Mouse (Mus musculus) limb, embryonic 15.5 days (tissue): Measurements from ENCODE around the gene Zfhx3. TPM values are rescaled to one million over a fixed set of nuclear protein-coding genes. Genes with fewer than 3 reads are reported as not detected.

Experiments used
- ATAC-seq: fragments of 200-750 bp; cut with Nextera tagmentation; 2 replicates; pipeline ENCODE4 v1.8.0; 2017; ENCODE audit warnings: low read depth, moderate TSS enrichment; ENCODE audit not compliant: insufficient number of reproducible peaks, low FRiP score, low TSS enrichment
- H3K27ac ChIP-seq: fragments of 300-500 bp; sonication (generic); 2 replicates; pipeline ENCODE4 v1.5.1; 2015; ENCODE audit warnings: moderate library complexity, mild to moderate bottlenecking, inconsistent platforms
- H3K27me3 ChIP-seq: fragments of 300-500 bp; sonication (generic); 2 replicates; pipeline ENCODE4 v1.6.1; 2015; ENCODE audit warnings: inconsistent platforms
- H3K36me3 ChIP-seq: fragments of 300-500 bp; sonication (generic); 2 replicates; pipeline ENCODE4 v1.6.1; 2015; ENCODE audit warnings: inconsistent platforms
- H3K4me1 ChIP-seq: fragments of 300-500 bp; sonication (generic); 2 replicates; pipeline ENCODE4 v1.6.1; 2015; ENCODE audit warnings: inconsistent platforms
- H3K4me2 ChIP-seq: fragments of 300-500 bp; sonication (generic); 2 replicates; pipeline ENCODE4 v1.6.1; 2015; ENCODE audit warnings: mild to moderate bottlenecking, inconsistent platforms
- H3K4me3 ChIP-seq: fragments of 300-500 bp; sonication (generic); 2 replicates; pipeline ENCODE4 v1.5.1; 2015; ENCODE audit warnings: mild to moderate bottlenecking, inconsistent platforms
- H3K9ac ChIP-seq: fragments of 300-500 bp; sonication (generic); 2 replicates; pipeline ENCODE4 v1.6.1; 2015; ENCODE audit warnings: inconsistent platforms
- H3K9me3 ChIP-seq: fragments of 300-500 bp; sonication (generic); 2 replicates; pipeline ENCODE4 v1.6.1; 2016; ENCODE audit warnings: inconsistent platforms
- WGBS: fragments of 180-500 bp; shearing (Covaris S2); methylation state at CpG from one replicate; pipeline ENCODE4 v1.1.7; 2015; 5-methylcytosine and 5-hydroxymethylcytosine counted together
- polyA plus RNA-seq: library from polyadenylated mRNA; unstranded; fragments of >200 nt; fragmentation: Nextera tagmentation; extraction: Ambion mirVana; gene quantifications from 2 replicates; pipeline ENCODE4 v1.2.1, GENCODE M21; 2015

The Zfhx3 gene
- polyA plus RNA-seq, 1 experiment from 2014 or later: 19.3 TPM

DNA sequence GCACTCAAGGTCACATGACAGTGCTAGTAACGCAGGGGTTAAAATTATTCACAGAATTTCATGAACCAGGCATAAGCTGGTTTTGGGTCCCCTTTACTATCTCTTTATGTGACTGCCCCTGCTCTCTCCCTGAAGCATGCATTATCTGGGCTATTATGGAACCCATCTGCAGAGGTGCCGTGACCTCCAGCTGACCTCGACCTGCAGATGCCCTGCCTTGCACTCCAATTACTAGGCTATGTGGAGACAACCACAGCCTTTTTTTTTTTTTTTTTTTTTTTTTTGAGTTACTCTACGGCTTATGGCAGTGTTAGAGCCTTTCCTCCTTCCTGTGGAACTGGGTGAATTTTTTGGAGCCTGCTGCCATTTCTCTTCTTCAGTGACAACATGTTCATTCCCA is 80.0 kb downstream of the Zfhx3 start:
- no peaks in the 10 kb centered on the region for H3K36me3 ChIP-seq
- H3K4me3 ChIP-seq: no peak overlapping the region
- no peak overlapping the region for H3K27ac ChIP-seq
- H3K9ac ChIP-seq: no peak overlapping the region
- 39% methylated on average over 4 of the region's 4 CpGs for WGBS
- no peaks in the 10 kb centered on the region for H3K9me3 ChIP-seq
- H3K27me3 ChIP-seq: no peaks in the 10 kb centered on the region
- H3K4me1 ChIP-seq: peaks cover 24% of the 10 kb centered on the region
- ATAC-seq: no peak
- H3K4me2 ChIP-seq: no peak overlapping the region

DNA sequence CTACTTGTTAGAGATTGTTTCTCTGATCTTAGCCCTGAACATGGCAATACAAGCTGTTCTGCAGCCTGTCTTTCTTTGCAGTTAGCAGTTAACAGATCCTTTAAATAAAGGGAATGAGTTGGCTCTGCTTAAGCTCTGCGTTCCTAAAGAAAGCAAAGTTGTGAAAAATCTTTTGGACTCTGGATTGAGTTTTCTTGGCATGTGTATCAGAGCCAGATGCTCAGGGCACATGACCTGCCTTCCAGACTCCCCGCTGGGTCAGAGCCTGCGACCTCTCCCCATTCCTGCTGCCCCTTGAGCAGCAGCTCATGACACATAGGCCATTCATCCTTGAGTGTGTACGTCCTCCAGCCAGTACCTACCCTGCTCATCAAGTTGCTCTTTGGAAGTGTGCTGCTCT is 81.9 kb downstream of the Zfhx3 start:
- peaks cover 34% of the 10 kb centered on the region for H3K4me1 ChIP-seq
- WGBS: 41% methylated on average over 4 of the region's 4 CpGs

DNA sequence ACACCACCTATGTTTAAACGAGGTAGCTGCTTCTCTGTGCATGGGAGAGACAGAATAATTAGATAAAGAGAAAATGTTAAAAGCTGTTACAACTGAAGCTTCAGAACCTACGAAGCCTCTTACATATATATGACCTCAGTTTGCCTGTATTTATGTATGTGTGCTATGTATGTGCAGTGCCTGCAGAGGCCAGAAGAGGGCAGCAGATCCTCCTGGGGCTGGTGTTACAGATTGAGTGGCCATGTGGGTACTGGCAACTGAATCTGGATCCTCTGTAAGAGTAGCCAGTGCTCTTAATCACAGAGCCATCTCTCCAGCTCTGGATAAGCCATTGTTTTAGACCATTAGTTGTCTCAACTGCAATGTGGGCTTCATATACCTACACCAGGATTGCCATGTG is 82.8 kb downstream of the Zfhx3 start:
- no peak overlapping the region for H3K4me3 ChIP-seq
- H3K27ac ChIP-seq: no peak overlapping the region
- H3K4me1 ChIP-seq: peaks cover 33% of the 10 kb centered on the region
- 79% methylated on average over 2 of the region's 2 CpGs for WGBS
- no peak overlapping the region for H3K4me2 ChIP-seq
- no peaks in the 10 kb centered on the region for H3K9me3 ChIP-seq
- no peaks in the 10 kb centered on the region for H3K36me3 ChIP-seq
- ATAC-seq: no peak
- H3K9ac ChIP-seq: no peak overlapping the region
- H3K27me3 ChIP-seq: 0 out of 2 replicates have a peak, but pooled peaks cover 3% of the 10 kb centered on the region

More for the DNA sequence above, 81.9 kb downstream of the Zfhx3 start:
- H3K4me2 ChIP-seq: no peak overlapping the region
- no peak overlapping the region for H3K27ac ChIP-seq
- no peak overlapping the region for H3K9ac ChIP-seq
- H3K36me3 ChIP-seq: no peaks in the 10 kb centered on the region
- 0 out of 2 replicates have a peak, but pooled peaks cover 3% of the 10 kb centered on the region for H3K27me3 ChIP-seq
- H3K4me3 ChIP-seq: no peak overlapping the region
- no peaks in the 10 kb centered on the region for H3K9me3 ChIP-seq
- ATAC-seq: no peak

DNA sequence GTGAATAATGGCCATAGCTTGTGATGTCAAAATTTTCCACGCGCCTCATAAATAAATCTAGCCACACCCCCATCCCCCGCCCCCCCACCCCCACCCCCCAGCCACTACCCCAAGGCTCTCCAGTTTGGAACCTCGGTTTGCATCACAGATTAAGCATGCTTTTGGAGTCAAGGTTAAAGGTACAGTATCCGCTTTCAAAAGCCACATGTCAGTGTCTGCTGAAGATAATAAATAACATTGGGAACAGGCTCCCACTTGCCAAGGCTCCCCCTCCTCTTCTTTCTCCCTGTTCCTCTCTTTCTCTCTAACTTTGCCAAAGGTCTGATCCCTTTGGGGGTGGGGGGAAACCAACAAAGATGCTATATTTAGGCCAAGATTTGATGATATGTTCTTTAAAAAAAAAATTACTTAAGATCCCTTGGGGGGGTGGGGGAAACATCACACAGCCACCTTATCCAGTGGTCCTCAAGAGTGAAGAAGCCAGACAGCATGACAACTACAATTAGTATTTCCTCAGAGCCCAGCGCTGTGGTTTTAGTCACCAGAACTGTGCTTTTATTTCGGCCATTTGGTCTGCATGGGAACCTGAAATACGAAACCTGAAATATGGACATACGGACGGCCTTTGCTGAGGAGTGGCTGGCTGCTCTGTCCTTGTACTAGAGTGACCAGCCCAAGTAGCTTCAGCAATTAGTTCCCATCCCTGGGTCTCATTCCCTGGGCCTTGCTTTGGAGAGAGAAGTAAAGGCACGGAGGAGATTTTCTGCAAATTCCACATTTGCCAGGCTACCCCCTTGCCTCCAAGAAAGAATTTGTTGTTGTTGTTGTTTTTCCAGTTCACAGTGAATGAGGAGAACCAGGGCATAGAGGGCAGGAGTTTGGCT is 84.4 kb downstream of the Zfhx3 start:
- H3K4me2 ChIP-seq: peak overlapping the region; percentile 50
- H3K9ac ChIP-seq: no peak overlapping the region
- H3K4me1 ChIP-seq: peaks cover 33% of the 10 kb centered on the region
- H3K27ac ChIP-seq: peak overlapping the region; percentile 67
- no peak for ATAC-seq
- peak overlapping the region; percentile 27 for H3K4me3 ChIP-seq
- H3K27me3 ChIP-seq: 0 out of 2 replicates have a peak, but pooled peaks cover 3% of the 10 kb centered on the region
- 19% methylated on average over 11 of the region's 11 CpGs for WGBS
- H3K9me3 ChIP-seq: no peaks in the 10 kb centered on the region
- no peaks in the 10 kb centered on the region for H3K36me3 ChIP-seq

DNA sequence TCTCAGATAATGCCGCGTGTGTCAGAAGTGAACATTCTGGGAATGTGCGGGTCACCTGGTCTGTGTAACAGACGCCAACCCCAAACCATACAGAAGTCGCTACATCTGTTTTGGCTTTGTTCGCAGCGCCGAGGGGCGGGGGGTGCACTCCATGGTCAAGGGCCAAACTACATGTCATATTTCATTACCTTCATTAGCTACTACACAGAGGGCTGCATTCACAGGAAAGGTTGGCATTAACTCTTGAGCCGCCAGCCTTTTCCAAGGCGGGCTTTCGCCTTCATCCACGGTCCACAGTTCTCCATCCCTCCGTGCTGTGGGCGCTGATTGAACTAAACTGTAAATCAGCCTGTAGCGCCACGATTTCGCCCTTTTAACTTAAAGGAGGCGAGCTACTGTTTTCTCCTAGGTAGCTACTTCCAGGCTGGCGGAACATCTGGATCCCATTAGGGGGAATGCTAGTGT is 85.1 kb downstream of the Zfhx3 start:
- no peak overlapping the region for H3K9ac ChIP-seq
- no peak for ATAC-seq
- 0 out of 2 replicates have a peak, but pooled peaks cover 3% of the 10 kb centered on the region for H3K27me3 ChIP-seq
- H3K4me1 ChIP-seq: peaks cover 29% of the 10 kb centered on the region
- H3K9me3 ChIP-seq: no peaks in the 10 kb centered on the region
- no peaks in the 10 kb centered on the region for H3K36me3 ChIP-seq
- peak overlapping the region; percentile 50 for H3K4me2 ChIP-seq
- H3K27ac ChIP-seq: peak overlapping the region; percentile 67
- WGBS: 4% methylated on average over 20 of the region's 20 CpGs
- peak overlapping the region; percentile 27 for H3K4me3 ChIP-seq

DNA sequence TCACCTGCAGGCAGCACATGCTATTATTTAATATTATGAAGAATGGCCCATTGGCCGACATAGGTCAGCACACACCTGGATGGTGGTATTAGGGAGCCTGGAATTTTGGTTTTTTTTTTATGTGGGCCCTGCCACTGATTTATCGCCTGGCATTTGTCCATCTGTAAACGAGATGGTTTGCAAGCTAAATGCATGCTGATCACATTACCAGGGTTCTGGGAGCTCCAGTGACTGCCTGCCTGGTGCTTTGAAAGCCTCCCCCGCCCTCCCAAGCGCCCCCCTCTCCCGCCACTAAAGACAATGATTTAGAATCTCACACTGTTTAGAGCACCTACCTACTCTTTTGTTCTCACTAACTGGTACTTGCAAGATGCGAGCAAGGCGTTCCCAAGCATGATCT is 86.0 kb downstream of the Zfhx3 start:
- H3K4me2 ChIP-seq: peak overlapping the region; percentile 50; the same call in 1 of the 2 replicates
- H3K27ac ChIP-seq: peak overlapping the region; percentile 67; the same call in 1 of the 2 replicates
- H3K36me3 ChIP-seq: no peaks in the 10 kb centered on the region
- H3K27me3 ChIP-seq: 0 out of 2 replicates have a peak, but pooled peaks cover 3% of the 10 kb centered on the region
- WGBS: 20% methylated on average over 8 of the region's 8 CpGs
- H3K4me1 ChIP-seq: peaks cover 29% of the 10 kb centered on the region
- H3K9me3 ChIP-seq: no peaks in the 10 kb centered on the region
- no peak overlapping the region for H3K4me3 ChIP-seq
- no peak overlapping the region for H3K9ac ChIP-seq
- ATAC-seq: no peak

DNA sequence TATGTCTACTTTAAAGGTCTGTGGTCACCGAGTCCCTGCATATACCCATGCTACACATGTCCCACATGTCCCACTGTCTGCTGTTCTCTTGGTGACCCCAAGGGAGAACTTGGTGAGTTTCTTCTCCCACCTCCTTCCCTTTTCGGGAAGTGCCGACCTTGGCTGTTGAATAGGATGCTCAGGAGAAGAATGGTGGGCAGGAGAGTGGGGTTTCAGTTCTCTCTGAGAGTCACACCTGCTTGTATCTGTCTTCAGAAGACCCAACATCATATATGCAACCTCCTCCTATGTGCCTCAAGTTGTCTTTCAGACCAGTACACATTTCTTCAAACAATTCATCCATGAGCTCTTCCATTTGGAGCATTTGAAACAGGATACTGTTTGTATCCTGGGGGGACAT is 88.7 kb downstream of the Zfhx3 start:
- Histone ChIP-seq H3K36me3 (no peaks in the 10 kb centered on the region), H3K27me3 (0 out of 2 replicates have a peak, but pooled peaks cover 3% of the 10 kb centered on the region), H3K4me1 (peaks cover 34% of the 10 kb centered on the region), H3K4me3 (no peak overlapping the region), H3K9me3 (no peaks in the 10 kb centered on the region), H3K4me2 (no peak overlapping the region), H3K9ac (no peak overlapping the region), H3K27ac (no peak overlapping the region)
- no peak for ATAC-seq
- 85% methylated on average over 3 of the region's 3 CpGs for WGBS

DNA sequence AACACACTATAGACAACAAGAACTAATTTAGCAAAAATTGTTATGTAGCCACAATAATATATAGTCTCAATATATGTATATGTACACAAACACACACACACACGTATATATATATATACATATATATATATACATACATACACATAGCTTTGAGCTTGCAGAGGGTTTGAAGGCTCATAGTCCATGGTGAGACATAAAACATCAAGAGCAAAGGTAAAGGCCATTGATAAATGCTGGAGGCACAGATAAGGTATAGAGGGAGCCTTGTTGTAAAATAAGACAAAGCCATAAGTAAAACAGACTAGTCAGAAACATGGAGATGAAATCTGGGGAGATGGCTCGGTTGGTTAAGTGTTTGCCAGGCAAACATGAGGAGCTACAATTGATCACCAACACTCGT is 91.6 kb downstream of the Zfhx3 start:
- H3K27ac ChIP-seq: no peak overlapping the region
- H3K9ac ChIP-seq: no peak overlapping the region
- H3K4me1 ChIP-seq: peaks cover 10% of the 10 kb centered on the region; the same call in 1 of the 2 replicates
- no peak overlapping the region for H3K4me3 ChIP-seq
- H3K4me2 ChIP-seq: no peak overlapping the region
- ATAC-seq: no peak
- H3K9me3 ChIP-seq: no peaks in the 10 kb centered on the region
- 72% methylated on average over 3 of the region's 3 CpGs for WGBS
- no peaks in the 10 kb centered on the region for H3K27me3 ChIP-seq
- no peaks in the 10 kb centered on the region for H3K36me3 ChIP-seq

DNA sequence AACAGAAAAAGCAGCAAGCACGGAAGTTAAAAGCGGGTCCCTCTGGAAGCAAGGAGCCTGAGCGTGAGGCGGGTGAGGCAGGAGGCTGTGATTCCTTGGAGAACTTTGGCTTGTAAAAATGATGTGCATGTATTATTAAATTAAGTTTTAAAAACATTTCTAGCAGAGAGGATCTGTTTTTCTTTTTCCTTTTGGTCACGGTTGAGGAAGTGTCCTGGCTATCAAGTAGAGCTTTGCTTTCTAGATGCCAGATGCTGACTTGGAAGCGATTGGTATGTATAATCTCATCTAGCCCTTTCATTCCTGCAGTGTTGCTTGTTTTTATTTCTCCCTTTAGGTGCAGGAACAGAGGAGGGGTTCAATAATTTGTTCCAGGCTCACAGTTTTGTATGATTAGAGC is 92.3 kb downstream of the Zfhx3 start:
- Histone ChIP-seq H3K4me1 (peaks cover 10% of the 10 kb centered on the region; the same call in 1 of the 2 replicates), H3K4me3 (no peak overlapping the region), H3K27ac (no peak overlapping the region), H3K9me3 (no peaks in the 10 kb centered on the region), H3K9ac (no peak overlapping the region), H3K36me3 (no peaks in the 10 kb centered on the region), H3K27me3 (no peaks in the 10 kb centered on the region), H3K4me2 (no peak overlapping the region)
- WGBS: 39% methylated on average over 6 of the region's 6 CpGs
- ATAC-seq: no peak

DNA sequence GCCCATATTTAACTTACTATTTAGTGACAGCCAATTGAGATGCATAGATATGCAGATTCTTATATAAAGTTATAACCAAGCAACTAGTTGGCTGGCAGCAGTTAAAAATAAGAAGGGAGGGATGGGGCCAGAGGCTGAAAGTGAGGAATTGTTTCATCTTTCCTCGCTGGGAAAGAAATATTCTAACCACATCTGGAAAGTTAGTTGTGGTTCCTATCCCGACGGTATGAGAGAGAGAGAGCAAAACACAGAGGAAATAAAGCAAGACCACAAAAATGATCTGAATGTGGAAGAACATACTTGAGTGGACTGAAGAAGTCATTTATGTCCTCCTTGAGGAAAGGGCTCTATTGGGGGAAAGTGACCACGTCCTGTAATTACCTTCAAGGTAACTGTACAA is 101.2 kb downstream of the Zfhx3 start:
- WGBS: 41% methylated on average over 4 of the region's 4 CpGs
- H3K9me3 ChIP-seq: no peaks in the 10 kb centered on the region
- peaks cover 26% of the 10 kb centered on the region; the same call in 1 of the 2 replicates for H3K4me1 ChIP-seq
- no peaks in the 10 kb centered on the region for H3K27me3 ChIP-seq
- peak; percentile 40; the same call in 1 of the 2 replicates for ATAC-seq
- H3K27ac ChIP-seq: peak overlapping the region; percentile 65
- H3K36me3 ChIP-seq: no peaks in the 10 kb centered on the region
- H3K9ac ChIP-seq: no peak overlapping the region
- H3K4me3 ChIP-seq: no peak overlapping the region
- no peak overlapping the region for H3K4me2 ChIP-seq

DNA sequence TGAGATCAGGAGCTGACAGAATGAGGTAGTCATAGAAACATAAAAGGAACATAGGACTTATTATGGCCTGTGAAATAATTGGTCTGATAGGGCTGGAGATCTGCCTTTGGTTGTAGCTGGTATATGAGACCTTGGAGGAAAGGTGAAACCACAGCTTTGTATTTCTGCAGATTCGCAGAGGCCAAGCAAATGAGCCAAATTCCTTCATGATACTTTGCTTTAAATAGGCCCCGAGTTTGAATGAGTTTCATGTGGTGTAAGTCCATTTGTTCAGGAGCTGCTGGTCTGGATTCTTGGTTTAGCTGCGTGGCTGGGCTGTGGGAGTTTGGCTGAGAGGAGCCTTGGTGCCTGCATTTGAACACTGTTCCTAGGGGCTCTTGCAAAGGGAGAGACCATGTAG is 101.7 kb downstream of the Zfhx3 start:
- H3K4me2 ChIP-seq: no peak overlapping the region
- H3K9me3 ChIP-seq: no peaks in the 10 kb centered on the region
- no peak overlapping the region for H3K9ac ChIP-seq
- peak overlapping the region; percentile 65 for H3K27ac ChIP-seq
- WGBS: 42% methylated on average over 3 of the region's 3 CpGs
- no peaks in the 10 kb centered on the region for H3K27me3 ChIP-seq
- no peak overlapping the region for H3K4me3 ChIP-seq
- H3K36me3 ChIP-seq: no peaks in the 10 kb centered on the region
- H3K4me1 ChIP-seq: peaks cover 26% of the 10 kb centered on the region; the same call in 1 of the 2 replicates
- no peak; the same call in 1 of the 2 replicates for ATAC-seq

DNA sequence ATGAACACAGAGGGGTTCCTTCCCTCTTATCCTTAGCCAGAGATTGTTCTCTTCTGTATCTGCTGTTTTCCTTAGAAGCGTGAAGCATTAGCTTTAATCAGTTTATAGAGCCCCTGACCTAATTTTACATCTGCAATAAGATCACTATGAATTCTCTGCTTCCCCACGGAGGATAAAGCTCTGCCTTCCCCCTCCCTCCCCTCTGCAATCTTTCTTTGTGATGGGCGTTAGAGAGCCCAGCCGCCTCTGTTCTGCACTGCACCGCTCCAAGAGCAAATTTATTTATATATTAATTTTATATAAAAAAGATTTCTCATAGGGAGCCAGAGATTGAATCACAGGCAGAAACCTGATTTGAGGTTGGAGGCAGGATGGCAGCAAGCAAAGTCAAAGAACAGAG is 113.8 kb downstream of the Zfhx3 start:
- Histone ChIP-seq H3K27ac (no peak overlapping the region), H3K9me3 (no peaks in the 10 kb centered on the region), H3K4me1 (no peaks in the 10 kb centered on the region), H3K9ac (no peak overlapping the region), H3K4me2 (no peak overlapping the region), H3K36me3 (no peaks in the 10 kb centered on the region), H3K27me3 (no peaks in the 10 kb centered on the region), H3K4me3 (no peak overlapping the region)
- WGBS: 45% methylated on average over 5 of the region's 5 CpGs
- no peak for ATAC-seq
